Mouse (Mus musculus): ENCODE data around the gene Jmjd7.

GRCm38 (mm10) chr2:120074096-120074495 is 46.8 kb downstream of the Jmjd7 start:
- TF ChIP-seq CTCF (IDR thresholded peaks at IDR 0.05; ENCODE audit: insufficient read depth, low read length) (no peak), POLR2A (IDR thresholded peaks at IDR 0.05; ENCODE audit: borderline replicate concordance, extremely low read depth, low read depth, low read length) (no peak)
